Mouse (Mus musculus): ENCODE measurements at regions not wholly inside any gene's neighbourhood (a gene's known extent, or its start where the extent isn't known, plus 50 kb on each side); places are given as distances from the start of the nearest gene placed in this dataset.

- TF ChIP-seq CTCF (IDR thresholded peaks at IDR 0.05; ENCODE audit: low read depth), result no peak
- TF ChIP-seq EP300 (optimal IDR thresholded peaks at IDR 0.05), result no peak
Observed at GRCm38 (mm10) chr17:49155001-49155515, 222.9 kb downstream of the Lrfn2 start.
